Mouse (Mus musculus) right cerebral cortex, postnatal 25 days (tissue): ENCODE results near the gene Palld.
A peak's percentile ranks its signal among the peaks of the same experiment; 100 is the strongest.

Experiments used
- DNase-seq: peaks from one replicate; pipeline ENCODE4 v3.0.0; 2022

Gene Palld

DNA sequence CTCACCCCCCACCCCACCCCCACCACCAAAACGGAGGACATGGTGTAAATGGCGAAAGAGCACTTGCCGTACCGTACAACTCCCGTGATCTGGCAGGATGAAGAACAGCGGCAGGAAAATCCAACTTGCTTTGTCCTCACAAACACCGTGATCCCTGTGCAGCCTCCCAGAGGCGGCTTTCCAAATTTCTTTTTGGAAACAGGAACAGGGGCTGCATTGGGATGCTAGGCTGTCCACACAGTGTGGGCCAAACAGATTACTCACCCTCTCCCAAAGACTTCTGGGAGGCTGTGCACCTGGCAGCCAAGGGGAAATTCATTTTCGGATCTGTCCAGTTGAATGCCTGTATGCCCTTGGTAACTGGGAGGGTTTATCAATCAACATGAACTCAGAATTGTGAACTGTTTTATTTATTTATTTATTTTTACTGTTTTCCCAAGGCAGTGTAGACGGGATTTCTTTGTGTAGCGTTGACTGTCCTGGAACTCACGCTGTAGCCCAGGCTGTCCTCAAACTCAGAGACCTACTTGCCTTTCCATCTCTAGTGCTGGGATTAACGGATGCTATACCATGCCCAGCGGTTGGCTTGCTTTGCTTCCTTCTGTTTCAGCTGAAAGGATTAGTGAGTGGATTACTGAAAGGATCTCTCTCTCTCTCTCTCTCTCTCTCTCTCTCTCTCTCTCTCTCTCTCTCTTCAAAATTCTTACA, 422.1 kb downstream of the Palld start:
- no peak for DNase-seq

DNA sequence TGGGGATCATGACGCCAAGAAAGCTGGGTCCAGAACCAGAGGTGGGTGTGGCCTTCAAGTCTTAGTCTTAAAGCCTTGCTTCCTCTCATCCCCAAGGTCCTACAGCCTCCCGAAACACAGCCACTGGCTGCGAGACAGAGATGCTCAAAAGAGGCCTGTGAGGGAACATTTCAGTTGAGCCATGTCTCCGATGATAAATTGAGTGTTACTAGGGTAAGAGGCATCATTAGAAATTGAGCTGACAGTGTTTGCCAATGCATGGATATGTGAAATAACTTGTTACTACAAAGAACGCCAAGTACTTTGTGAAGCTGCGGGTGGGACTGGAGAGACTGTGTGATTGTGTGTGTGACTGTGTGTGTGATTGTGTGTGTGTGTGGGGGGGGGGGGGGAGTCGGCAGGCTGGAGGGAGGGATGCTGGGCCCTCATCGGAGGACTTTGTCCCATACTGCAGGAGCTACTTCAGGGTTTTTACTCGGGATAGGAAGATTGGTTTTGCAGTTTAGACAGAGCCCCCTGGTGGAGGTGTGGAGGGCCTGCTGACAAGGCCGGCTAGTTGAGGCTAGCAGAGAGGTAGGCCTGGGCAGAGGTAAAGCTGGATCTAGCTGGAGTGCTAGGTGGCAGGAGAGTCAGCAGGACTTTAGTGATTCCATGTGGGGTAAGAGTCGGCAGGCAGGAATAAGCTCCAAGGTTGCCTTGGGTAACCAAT, 422.8 kb downstream of the Palld start:
- DNase-seq: peak; percentile 49

DNA sequence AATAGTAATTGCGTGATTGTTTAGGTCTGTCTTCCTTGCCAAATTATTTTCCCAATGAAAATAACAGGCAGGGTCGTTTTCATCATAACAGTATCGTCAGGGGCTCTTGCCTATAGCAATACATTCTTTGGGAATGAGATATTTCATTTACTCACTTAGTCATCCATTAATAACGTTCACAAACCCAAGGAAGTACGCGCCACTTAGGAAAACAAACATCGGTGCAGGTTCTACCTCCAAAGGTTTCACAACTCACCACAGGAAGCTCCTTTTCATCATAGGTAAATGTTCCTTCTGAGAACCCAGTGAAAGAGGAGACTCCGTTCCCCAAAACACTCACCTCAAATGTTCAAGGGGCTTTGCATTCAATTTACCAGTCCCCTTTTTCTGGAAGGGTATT, 423.7 kb downstream of the Palld start:
- no peak for DNase-seq

DNA sequence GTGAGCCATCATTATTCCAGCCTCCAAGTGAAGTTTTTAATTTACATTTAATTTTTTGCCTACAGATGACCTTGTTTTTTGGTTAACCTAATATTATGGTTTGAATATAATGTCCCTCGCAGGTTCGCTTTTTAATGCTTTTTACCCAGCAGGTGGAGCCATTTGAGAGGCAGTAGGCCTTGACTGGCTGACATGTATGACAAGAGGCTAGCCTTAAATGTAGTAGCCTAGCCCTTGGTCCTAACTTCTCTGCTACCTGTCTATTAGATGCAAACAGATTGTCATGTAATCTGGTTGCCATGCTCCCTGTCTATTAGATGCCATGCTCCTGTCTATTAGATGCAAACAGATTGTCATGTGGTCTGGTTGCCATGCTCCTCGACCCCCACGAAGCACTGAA, 424.3 kb downstream of the Palld start:
- no peak for DNase-seq

DNA sequence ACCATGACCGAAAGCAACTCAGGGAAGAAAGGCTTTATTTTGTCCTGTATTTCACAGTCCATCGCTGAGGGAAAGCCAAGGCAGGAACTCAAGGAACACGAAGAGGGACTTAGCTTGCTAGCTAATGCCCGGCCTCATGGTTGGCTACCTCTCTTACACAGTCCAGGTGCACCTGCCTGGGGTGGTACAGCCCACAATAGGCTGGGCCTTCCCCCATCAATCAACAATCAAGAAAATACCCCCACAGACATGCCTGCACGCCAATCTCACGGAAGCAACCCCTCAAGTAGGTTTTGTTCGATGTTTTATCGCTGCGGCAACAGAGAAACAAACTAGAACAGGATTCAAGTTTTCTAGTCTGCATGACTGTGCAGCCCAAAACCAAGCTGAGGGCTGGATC, 426.3 kb downstream of the Palld start:
- DNase-seq: no peak

DNA sequence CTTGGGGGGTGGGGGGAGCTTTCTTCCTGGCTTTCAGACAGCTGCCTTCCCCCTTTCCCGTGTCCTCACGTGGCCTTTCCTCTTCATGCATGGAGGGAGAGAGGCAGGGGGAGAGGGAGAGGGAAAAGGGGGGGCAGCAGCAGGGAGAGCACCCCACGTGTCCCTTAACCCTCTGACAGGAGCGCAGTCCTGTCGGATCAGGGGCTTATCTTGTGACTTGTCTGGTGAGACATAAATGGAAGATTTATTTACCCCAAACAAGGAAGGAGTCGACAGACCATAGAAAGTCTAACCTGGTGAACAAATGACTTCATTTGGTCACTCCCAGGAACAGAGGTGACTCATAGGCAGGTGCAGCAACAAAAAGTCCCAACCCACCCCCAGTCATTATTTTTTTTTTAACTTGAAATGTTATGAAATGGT, 427.2 kb downstream of the Palld start:
- no peak for DNase-seq

DNA sequence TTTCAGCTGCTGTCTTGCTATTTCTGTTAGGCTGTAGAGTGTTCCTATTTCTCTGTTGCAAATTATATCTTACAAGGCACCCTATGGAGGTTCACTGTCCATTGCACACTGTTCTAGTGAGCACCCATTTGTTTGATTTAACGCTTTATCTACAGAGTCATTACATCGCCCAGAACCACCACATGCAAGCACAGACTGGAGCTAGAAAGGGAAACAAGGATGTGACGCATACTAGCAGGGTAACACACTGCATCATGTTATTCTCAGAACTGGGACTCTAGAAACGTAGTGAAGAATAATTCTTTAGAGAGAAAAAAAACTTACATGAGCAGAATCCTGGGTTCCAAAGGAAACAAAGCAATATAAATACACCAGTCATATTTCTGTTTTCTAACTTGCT, 432.3 kb downstream of the Palld start:
- no peak for DNase-seq

DNA sequence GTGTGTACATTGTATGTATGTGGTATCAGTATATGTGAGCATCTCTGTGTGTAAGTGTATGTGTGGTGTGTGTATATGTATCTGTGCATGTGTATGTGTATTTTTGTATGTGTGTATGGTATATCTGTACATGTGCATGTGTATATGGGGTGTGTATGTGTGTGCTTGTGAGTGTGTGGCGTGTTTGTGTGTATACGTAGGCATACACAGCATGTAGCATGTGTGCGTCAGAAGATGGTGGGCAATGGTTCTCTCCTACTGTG, 435.0 kb downstream of the Palld start:
- no peak for DNase-seq

DNA sequence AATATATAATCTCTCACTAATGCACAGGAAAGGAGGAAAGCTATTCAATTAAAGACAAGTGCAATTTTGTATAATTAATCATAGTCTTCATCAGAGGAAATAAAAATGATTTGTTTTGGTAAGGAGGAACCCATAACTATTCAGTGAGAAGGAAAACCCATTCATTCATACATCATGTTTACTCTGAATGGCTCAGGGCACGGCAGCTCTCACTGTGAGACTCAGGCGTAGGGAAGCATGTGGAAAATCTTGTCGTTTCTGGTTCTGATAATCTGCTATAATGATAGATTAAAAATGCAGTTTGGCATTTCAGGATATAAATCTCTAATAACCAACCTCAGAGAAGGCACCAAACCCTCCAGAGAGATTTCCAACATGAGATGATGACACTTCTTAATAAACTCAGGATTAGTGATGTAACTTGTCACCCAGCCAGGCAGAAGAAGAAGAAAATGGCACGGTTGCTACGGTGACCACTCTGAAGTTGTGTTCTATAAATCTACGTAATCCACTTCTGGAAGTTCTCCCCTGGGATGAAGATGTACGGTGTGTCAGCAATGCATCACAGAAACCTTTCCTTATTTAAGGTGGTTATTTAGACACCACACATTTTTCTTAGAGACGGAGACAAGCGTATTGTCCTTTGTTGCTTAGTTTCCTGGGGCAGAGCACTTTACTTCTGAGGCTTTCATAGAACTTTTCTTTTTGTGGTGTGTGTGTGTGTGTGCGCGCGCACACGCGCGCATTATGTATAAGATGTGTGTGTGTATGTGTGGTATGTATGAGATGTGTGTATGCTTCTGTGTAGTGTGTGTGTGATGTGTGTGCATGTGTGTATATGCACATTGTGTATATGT, 435.6 kb downstream of the Palld start:
- no peak for DNase-seq

DNA sequence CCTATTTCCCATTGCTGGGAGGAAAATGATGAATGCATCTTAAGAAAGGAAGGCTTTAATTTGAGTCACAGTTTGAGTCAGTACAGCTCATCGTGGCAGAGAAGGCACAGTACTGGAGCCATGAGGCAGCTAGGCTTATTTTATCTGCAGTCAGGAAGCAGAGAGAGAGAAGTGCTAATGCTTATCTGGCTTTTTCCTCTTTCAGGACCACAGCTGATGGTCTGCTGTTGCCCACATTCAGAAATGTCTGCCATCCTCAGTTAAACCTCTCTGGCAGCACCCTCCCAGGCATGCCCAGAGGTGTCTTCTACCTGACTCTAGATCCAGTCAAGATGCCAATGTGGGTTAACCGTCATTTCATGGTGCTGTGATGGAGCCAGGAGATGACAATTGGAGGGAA, 438.1 kb downstream of the Palld start:
- no peak for DNase-seq

DNA sequence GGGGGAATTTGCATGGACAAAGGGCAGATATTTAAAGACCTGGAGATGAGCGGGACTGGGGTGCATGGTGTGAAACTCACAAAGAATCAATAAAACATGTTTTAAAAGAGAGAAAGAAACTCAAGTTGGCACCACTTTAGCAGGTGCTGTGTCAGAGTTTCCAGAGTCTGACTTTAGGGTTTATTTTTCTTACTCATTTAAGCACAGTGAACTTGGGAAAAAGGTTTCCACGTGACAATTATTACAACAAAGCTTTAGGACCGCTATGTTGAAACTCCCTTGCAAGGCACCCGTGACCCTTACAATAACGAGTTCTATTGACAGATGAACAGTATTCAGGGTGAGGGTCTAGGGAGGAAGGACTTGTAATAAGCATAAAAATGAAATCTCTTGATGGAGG, 440.3 kb downstream of the Palld start:
- no peak for DNase-seq
